Mouse (Mus musculus) liver, embryonic 11.5 days (tissue): ENCODE results near the gene Slc35e1. TPM values are rescaled to one million over a fixed set of nuclear protein-coding genes. Genes with fewer than 3 reads are reported as not detected.

Experiments
- ATAC-seq: fragments of 200-750 bp; cut with Nextera tagmentation; replicated peaks from 2 replicates; pipeline ENCODE4 v1.8.0; 2017; ENCODE audit warnings: moderate number of reproducible peaks, mild to moderate bottlenecking, moderate TSS enrichment, moderate library complexity; ENCODE audit not compliant: low FRiP score
- DNase-seq: peaks from one replicate; pipeline ENCODE4 v3.0.0-alpha.2; 2017; ENCODE audit warnings: low spot score
- H3K27ac ChIP-seq: fragments of 300-500 bp; sonication (generic); 2 replicates; pipeline ENCODE4 v1.5.1; 2014; ENCODE audit warnings: mild to moderate bottlenecking, low read depth, low read length, control low read depth
- H3K27me3 ChIP-seq: fragments of 300-500 bp; sonication (generic); replicated peaks from 2 replicates; pipeline ENCODE4 v1.6.1; 2014; ENCODE audit warnings: low read length, mixed read lengths; ENCODE audit not compliant: control insufficient read depth, insufficient read depth
- H3K36me3 ChIP-seq: fragments of 300-500 bp; sonication (generic); 2 replicates; pipeline ENCODE4 v1.6.1; 2014; ENCODE audit warnings: mild to moderate bottlenecking, low read length, moderate library complexity, mixed read lengths; ENCODE audit not compliant: control insufficient read depth, insufficient read depth
- H3K4me1 ChIP-seq: fragments of 300-500 bp; sonication (generic); replicated peaks from 2 replicates; pipeline ENCODE4 v1.6.1; 2014; ENCODE audit warnings: low read length, mixed read lengths; ENCODE audit not compliant: control insufficient read depth, insufficient read depth
- H3K4me2 ChIP-seq: fragments of 300-500 bp; sonication (generic); 2 replicates; pipeline ENCODE4 v1.6.1; 2014; ENCODE audit warnings: mild to moderate bottlenecking, control low read depth, moderate library complexity
- H3K4me3 ChIP-seq: fragments of 300-500 bp; sonication (generic); 2 replicates; pipeline ENCODE4 v1.5.1; 2014; ENCODE audit warnings: low read depth, low read length, control low read depth
- H3K9ac ChIP-seq: fragments of 300-500 bp; sonication (generic); 2 replicates; pipeline ENCODE4 v1.6.1; 2014; ENCODE audit warnings: low read depth, low read length, control low read depth
- H3K9me3 ChIP-seq: fragments of 300-500 bp; sonication (generic); 2 replicates; pipeline ENCODE4 v1.6.1; 2016; ENCODE audit warnings: low read length, inconsistent platforms, mixed read lengths; ENCODE audit not compliant: control insufficient read depth
- WGBS: fragments of 180-500 bp; shearing (Covaris S2); extraction: QIAGEN DNeasy Blood & Tissue Kit; methylation state at CpG from one replicate; pipeline ENCODE4 v1.1.7; 2014; 5-methylcytosine and 5-hydroxymethylcytosine counted together
- microRNA-seq: library from miRNA; unstranded; fragments of <30 nt; microRNA quantifications from one replicate; pipeline ENCODE4, GENCODE M21; 2017; ENCODE audit warnings: borderline number of aligned reads
- polyA plus RNA-seq: library from polyadenylated mRNA; unstranded; fragments of >200 nt; fragmentation: Nextera tagmentation; extraction: Ambion mirVana; gene quantifications from 2 replicates; pipeline ENCODE4 v1.2.1, GENCODE M21; 2014

Slc35e1 gene
- polyA plus RNA-seq, 1 experiment from 2014 or later: 18.1 TPM

DNA sequence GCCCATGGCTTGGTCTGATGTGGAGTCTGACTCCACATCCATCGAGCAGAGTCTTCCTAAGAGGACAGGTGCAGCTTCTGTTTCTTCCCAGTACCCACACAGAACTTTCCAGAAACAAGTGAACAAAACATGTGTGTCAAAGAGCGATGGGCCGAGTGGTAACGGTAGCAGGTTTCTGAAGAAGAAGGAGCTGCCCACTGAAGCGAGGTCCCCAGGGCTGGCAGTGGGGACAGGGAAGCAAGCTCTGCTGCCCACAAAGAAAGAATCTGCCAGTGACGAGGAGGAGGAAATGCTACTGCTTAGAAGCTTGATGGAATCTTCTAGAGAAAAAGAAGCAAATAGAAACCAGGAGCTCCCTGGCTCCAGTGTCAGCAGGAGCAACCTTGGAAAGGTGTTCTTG is 47.3 kb downstream of the Slc35e1 start:
- Histone ChIP-seq H3K36me3 (peaks cover 14% of the 10 kb centered on the region; the same call in 1 of the 2 replicates), H3K27me3 (no peaks in the 10 kb centered on the region), H3K4me3 (no peak overlapping the region), H3K4me1 (no peaks in the 10 kb centered on the region), H3K9ac (no peak overlapping the region), H3K9me3 (no peaks in the 10 kb centered on the region), H3K4me2 (no peak overlapping the region), H3K27ac (no peak overlapping the region)
- ATAC-seq (no peak), DNase-seq (no peak)
- 92% methylated on average over 6 of the region's 6 CpGs for WGBS

DNA sequence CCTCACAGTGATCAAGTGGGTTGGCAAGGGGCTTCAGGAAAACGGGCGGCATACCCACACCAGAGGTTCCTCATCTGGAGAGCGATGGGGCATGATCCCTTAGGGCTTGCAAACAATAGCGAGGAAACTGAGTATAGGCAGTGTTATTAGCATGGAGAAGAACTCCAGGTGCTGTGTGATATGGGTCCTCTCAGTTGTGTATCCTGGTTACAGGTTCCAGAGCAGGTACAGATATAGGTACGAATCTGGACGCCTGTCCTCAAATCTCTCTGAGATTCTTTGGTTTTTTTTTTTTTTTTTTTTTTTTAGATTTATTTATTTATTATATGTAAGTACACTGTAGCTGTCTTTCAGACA is 48.4 kb downstream of the Slc35e1 start:
- DNase-seq (no peak), ATAC-seq (peak; percentile 47)
- H3K27ac ChIP-seq: no peak overlapping the region; the same call in 1 of the 2 replicates
- no peaks in the 10 kb centered on the region for H3K4me1 ChIP-seq
- no peaks in the 10 kb centered on the region for H3K9me3 ChIP-seq
- peak overlapping the region; percentile 60 for H3K4me3 ChIP-seq
- no peaks in the 10 kb centered on the region for H3K27me3 ChIP-seq
- H3K4me2 ChIP-seq: peak overlapping the region; percentile 88
- peaks cover 8% of the 10 kb centered on the region; the same call in 1 of the 2 replicates for H3K36me3 ChIP-seq
- peak overlapping the region; percentile 81 for H3K9ac ChIP-seq
- WGBS: 36% methylated on average over 6 of the region's 6 CpGs

DNA sequence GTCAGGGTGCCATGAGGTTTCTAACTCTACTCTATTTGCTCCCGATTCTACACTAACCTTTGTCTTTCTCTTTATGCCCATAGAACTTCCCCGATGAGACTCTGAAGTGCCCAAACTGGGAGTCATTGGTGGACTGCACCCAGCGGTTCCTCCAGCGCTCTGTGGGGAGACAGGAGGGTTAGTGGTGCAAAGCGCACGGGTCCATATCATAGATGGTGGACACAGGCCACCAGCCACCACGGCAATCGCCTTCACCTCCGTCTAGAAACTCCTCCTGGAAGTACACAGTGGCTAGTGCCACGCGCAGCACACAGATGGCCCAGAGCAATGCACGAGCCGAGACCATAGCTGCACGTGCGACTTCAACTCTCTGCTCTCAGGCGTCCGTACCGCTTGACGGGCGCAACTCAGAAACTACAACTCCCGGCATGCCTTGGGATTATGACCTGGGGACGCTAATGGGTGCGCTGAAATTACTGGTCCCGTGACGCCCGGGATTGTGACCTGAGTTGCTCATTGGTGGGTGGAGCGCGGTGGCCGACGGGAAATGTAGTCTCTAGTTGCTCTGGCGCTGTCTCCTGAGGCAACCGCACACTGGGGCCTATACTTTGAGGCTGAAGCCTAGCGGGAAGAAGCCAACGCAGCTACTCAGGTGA is 48.9 kb downstream of the Slc35e1 start, which contains the start of the genes Calr3 and 1700030K09Rik:
Gene Calr3 (minus strand): TSS at position 533 of the 656 bp plus-strand sequence.
Gene 1700030K09Rik (plus strand): TSS at position 543 of the 656 bp plus-strand sequence.
- DNase-seq (peak; percentile 96), ATAC-seq (peak; percentile 98)
- Histone ChIP-seq H3K27me3 (no peaks in the 10 kb centered on the region), H3K9me3 (no peaks in the 10 kb centered on the region), H3K4me2 (peak within 1 kb of the TSS; percentile 88), H3K36me3 (peaks cover 8% of the 10 kb centered on the region; the same call in 1 of the 2 replicates), H3K9ac (peak within 1 kb of the TSS; percentile 81), H3K4me3 (peak within 1 kb of the TSS; percentile 60), H3K27ac (peak within 1 kb of the TSS; percentile 55), H3K4me1 (no peaks in the 10 kb centered on the region)
- WGBS: 4% methylated on average over 34 of the region's 34 CpGs

DNA sequence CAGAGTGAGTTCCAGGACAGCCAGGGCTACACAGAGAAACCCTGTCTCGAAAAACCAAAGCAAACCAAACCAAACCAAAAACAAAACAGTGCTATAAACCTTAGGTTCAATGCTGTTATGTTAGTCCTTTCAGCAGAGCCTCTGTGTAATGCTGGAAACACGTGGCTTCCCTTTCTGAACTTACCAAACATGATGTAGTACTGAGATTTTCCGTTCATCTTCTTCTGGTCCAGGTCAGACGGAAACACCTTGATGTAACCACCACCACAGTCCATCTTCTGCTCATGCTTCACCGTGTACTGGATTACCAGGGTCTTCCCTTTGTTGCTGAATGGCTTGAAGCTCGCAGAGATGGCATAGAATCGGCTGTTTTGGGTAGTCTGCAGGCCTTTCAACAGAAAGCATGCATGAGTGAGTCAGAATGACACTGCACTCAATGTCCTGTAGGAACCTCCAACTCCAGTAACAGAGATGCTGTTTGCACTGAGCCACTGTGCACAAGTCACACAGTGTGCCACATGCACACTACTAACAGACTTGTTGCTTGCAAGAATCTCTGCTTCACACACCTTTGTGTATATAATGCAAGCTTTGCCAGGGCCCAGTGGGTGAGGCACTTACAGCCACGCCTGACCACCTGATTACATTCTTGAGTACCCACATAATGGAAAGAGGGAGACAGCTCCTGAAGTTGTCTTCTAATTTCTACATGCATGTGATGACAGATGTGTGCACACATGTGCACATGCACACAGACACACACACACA is 54.0 kb downstream of the Slc35e1 start:
- H3K27me3 ChIP-seq: no peaks in the 10 kb centered on the region
- no peaks in the 10 kb centered on the region for H3K36me3 ChIP-seq
- ATAC-seq (no peak), DNase-seq (no peak)
- no peak overlapping the region for H3K27ac ChIP-seq
- H3K9me3 ChIP-seq: no peaks in the 10 kb centered on the region
- no peak overlapping the region for H3K4me3 ChIP-seq
- WGBS: 75% methylated on average over 8 of the region's 8 CpGs
- no peak overlapping the region for H3K9ac ChIP-seq
- no peak overlapping the region for H3K4me2 ChIP-seq
- H3K4me1 ChIP-seq: no peaks in the 10 kb centered on the region

DNA sequence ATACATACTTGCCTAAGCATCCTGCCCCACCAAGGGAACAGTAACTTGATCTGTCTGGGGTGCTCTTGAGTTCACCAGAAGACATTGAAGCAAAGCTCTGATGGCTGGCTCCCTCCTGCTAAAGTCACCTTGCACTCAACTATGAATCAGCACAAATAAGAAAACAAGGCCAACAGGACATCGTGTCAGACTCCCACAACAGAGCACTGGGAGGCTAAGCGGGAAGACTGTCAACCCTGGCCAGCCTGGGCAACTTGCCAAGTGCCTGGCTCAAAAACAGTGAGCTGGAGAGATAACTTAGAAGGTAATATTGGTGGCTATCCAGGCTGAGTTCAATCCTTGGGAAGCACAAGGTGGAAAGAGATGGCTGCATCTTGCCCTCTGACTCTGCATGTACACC is 57.5 kb downstream of the Slc35e1 start:
- no peak for DNase-seq
- Histone ChIP-seq H3K4me2 (no peak overlapping the region), H3K9ac (no peak overlapping the region), H3K9me3 (no peaks in the 10 kb centered on the region), H3K4me1 (no peaks in the 10 kb centered on the region), H3K4me3 (no peak overlapping the region), H3K36me3 (no peaks in the 10 kb centered on the region), H3K27ac (no peak overlapping the region), H3K27me3 (no peaks in the 10 kb centered on the region)
- no peak for ATAC-seq
- 31% methylated on average over 2 of the region's 2 CpGs for WGBS

Small RNA genes within 50 kb of the gene (microRNA-seq; reads per million reads assigned to microRNA genes)
- gene Gm28019: not detected
- 4.6 reads per million, percentile 11 among the genes with 10 or more reads in this experiment for gene Mir7068

Other genes with a start within 250 kb of the Slc35e1 start
- gene Gm10282, start 187.4 kb downstream of the Slc35e1 start, polyA plus RNA-seq: 20.8 TPM in 2 replicates
- gene Klf2, start 173.6 kb downstream of the Slc35e1 start, polyA plus RNA-seq: 5.3 and 5.5 TPM in 2 replicates
- gene Eps15l1, start 71.2 kb downstream of the Slc35e1 start, polyA plus RNA-seq: 45.8 and 47.4 TPM in 2 replicates
- gene Calr3, start 48.7 kb downstream of the Slc35e1 start, polyA plus RNA-seq: 2.2 TPM in 2 replicates
- 11.6 and 14.0 TPM in 2 replicates for gene 1700030K09Rik, start 48.7 kb downstream of the Slc35e1 start, polyA plus RNA-seq
- gene Cherp, start 17.4 kb downstream of the Slc35e1 start, polyA plus RNA-seq: 90.1 and 92.8 TPM in 2 replicates
- 16.4 and 17.7 TPM in 2 replicates for gene Med26, start 55.7 kb upstream of the Slc35e1 start, polyA plus RNA-seq
- gene Smim7, start 78.5 kb upstream of the Slc35e1 start, polyA plus RNA-seq: 77.9 and 78.0 TPM in 2 replicates
- gene Tmem38a, start 79.4 kb upstream of the Slc35e1 start, polyA plus RNA-seq: 4.4 and 4.6 TPM in 2 replicates
- not detected in 2 replicates for gene Nwd1, start 154.1 kb upstream of the Slc35e1 start, polyA plus RNA-seq
- gene Sin3b, start 230.7 kb upstream of the Slc35e1 start, polyA plus RNA-seq: 110 TPM in 2 replicates